Mouse (Mus musculus): ENCODE measurements at regions not wholly inside any gene's neighbourhood (a gene's known extent, or its start where the extent isn't known, plus 50 kb on each side); places are given as distances from the start of the nearest gene placed in this dataset.

DNA sequence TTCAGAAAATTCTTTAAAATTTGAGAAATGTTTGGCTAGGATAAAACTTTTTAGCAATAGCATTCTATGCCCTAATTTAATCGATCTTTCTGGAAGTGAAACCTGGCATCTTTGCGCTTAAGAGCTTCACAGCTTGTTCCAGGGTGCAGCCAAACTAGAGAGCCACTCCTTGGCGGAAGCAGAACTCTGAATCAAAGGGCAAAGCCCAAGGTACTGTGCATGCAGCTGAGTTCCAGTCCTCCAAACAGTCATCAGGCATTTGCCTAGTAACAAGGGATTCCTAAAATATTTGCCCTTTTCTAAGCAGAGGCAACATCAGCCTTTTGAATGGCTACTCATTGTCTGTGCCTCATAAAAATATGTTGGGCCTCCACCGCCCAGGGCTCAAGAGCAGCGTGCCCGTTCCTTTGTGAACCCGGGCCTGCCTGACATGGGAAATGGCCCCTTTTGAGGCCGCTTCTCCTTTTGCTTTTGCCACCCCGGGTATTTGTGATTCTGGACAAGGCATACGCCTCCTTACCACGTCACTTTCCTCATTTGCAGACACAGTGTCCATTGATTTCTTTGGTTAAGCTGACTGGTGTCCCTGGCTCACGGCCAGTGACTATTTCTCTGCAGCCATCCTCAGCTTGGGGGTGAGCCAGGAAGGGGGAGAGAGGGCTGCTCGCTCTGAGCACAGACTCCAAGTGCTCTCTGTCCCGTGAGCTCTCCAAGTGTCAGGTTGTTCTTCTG is 402.2 kb upstream of the Smim15 start:
- in situ Hi-C loops (cut with MboI, MseI), result no loop called here

- in situ Hi-C loops (cut with MboI, MseI), result loop anchor here (10.0 kb wide), 1 partner anchor 315 kb away; no protein-coding TSS in a partner anchor
Measured at GRCm38 (mm10) chr13:107639620-107640019, 404.6 kb upstream of the Smim15 start.

GRCm38 (mm10) chr13:107637269-107637668 is 407.0 kb upstream of the Smim15 start:
- in situ Hi-C loops (cut with MboI, MseI), result loop anchor here (10.0 kb wide), 1 partner anchor 312 kb away; no protein-coding TSS in a partner anchor

DNA sequence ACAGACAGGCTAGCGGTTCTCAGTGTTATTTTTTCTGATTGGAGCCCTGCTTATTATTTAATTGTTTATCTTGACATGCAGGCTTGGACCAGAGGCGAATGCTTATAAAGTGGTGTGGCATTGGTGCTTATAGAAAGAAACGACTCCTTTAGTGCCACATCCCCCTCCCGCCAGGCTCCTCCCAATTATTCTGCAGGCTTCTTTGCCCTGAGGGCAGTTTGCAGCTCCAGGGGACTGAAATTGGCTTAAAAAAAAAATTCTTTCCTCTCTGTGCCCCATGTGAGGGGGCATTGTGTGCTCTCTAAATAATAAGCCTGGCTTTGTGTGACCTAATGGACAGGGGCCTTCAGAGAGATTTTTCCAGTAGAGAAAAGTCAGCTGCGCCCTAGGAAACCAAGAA is 409.1 kb upstream of the Smim15 start:
- in situ Hi-C loops (cut with MboI, MseI), result loop anchor here (10.0 kb wide), 1 partner anchor 310 kb away; no protein-coding TSS in a partner anchor

DNA sequence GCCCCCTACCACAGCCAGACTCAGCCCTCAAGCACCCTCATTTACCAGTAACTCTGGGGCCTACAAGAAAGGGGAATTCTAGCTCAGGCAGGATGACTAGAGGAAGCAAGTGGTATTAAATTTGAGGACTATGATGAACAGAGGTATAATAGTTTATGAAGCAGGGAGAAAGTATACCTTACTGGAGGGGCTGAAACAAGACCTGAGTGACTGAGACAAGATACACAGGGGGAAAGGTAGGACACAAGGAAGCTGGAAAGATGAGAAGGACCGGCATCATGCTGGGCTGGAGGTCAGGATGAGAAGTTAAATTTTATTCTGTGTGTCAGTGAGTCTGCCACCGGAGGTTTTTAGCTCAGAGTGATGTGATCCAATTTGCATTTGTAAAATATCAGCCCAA is 417.2 kb upstream of the Smim15 start:
- in situ Hi-C loops (cut with MboI, MseI), result loop anchor here (10.0 kb wide), 1 partner anchor 1748 kb away; no protein-coding TSS in a partner anchor

- in situ Hi-C loops (cut with MboI, MseI), result loop anchor here (10.0 kb wide), 1 partner anchor 1748 kb away; no protein-coding TSS in a partner anchor
Measured at GRCm38 (mm10) chr13:107626670-107627069, 417.6 kb upstream of the Smim15 start.

DNA sequence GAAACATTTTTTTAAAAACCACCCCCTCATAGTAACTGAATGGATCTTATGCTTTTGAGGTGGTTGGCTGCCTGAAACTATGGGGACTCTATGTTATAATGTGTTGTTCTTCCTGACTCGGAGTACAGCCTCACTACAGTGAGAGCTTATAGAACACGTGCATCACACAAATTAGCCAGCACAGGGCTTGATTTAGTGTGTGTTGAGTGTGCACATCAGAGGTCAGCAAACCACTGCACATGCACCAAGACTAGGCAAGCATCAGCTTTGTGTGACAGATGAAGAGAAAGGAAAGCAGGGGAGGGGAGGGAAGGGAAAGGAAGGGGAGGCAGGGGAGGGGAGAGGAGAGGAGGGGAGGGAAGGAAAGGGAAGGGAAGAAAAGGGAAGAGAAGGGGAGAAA is 422.9 kb upstream of the Smim15 start:
- in situ Hi-C loops (cut with MboI, MseI), result loop anchor here (10.0 kb wide), 1 partner anchor 1753 kb away; no protein-coding TSS in a partner anchor

DNA sequence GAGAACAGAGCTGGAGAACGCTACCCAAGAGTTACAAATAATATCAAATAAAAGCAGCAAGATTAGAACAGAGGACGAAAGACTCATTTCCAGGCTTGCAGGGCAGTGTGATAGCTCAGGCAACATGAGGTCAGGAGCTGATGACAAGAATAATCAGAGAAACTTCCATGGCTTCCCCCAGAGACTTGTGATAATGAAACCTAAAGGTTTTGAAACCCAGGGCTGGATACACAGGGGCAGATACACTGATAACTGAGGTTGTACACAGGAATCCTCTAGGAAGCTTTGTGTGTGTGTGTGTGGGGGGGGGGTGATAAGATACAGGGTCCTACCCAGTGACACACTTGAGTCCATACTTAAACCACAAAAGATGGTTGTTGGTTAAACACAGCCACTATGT is 423.4 kb upstream of the Smim15 start:
- in situ Hi-C loops (cut with MboI, MseI), result loop anchor here (10.0 kb wide), 1 partner anchor 1754 kb away; no protein-coding TSS in a partner anchor

DNA sequence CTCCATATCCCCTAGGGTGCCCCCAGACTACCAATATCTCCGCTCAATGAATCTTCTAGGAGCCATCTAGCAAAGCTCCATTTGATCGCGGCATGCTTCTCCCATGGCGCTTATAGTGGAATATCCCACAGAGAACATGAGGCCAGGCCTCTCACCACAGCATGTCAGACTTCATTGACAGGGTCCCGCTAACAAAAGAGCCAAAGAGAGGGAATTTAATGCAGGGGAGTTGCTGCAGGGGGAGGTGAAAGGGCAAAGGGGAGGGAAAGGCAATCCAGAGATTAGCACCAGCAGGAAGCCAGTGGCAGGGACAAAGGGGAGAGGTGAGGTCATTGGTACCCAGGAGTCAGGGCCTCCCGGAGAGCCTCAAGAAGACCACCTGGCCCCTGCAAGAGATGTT is 424.0 kb upstream of the Smim15 start:
- in situ Hi-C loops (cut with MboI, MseI), result loop anchor here (10.0 kb wide), 1 partner anchor 1755 kb away; no protein-coding TSS in a partner anchor

- in situ Hi-C loops (cut with MboI, MseI), result loop anchor here (10.0 kb wide), 2 partner anchors 95 to 105 kb away; no protein-coding TSS in a partner anchor
Measured at GRCm38 (mm10) chr13:107619430-107619927, 424.8 kb upstream of the Smim15 start.

- in situ Hi-C loops (cut with MboI, MseI), result loop anchor here (10.0 kb wide), 2 partner anchors 94 to 106 kb away; no protein-coding TSS in a partner anchor
Measured at GRCm38 (mm10) chr13:107618796-107619429, 425.3 kb upstream of the Smim15 start.

GRCm38 (mm10) chr13:107618369-107618771 is 425.9 kb upstream of the Smim15 start:
- in situ Hi-C loops (cut with MboI, MseI), result loop anchor here (10.0 kb wide), 2 partner anchors 94 to 106 kb away; no protein-coding TSS in a partner anchor

DNA sequence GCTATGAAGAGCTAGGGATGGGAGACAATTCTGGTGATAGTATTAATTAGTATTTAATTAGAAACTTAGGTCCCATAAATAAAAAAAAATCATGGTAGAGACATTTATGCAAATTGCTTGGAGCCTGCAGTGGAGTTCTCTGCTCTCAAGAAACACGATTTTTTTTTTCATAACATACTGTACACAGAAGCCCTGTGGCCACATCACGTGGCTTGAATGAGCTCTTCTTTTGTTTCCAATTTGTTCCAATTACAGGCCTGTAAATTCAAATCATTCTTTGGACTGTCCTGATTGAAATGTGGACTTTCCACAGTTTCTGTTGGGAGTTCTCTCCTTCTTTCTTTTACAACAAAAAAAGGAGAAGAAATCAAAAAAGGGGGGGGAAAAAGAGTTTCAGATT is 426.7 kb upstream of the Smim15 start:
- in situ Hi-C loops (cut with MboI, MseI), result loop anchor here (10.0 kb wide), 2 partner anchors 93 to 107 kb away; no protein-coding TSS in a partner anchor

- in situ Hi-C loops (cut with MboI, MseI), result loop anchor here (10.0 kb wide), 2 partner anchors 92 to 108 kb away; no protein-coding TSS in a partner anchor
Measured at GRCm38 (mm10) chr13:107616775-107617174, 427.5 kb upstream of the Smim15 start.

- in situ Hi-C loops (cut with MboI, MseI), result no loop called here
Measured at GRCm38 (mm10) chr13:107608996-107609503, 435.2 kb upstream of the Smim15 start.

- in situ Hi-C loops (cut with MboI, MseI), result no loop called here
Measured at GRCm38 (mm10) chr13:107607294-107607693, 437.0 kb upstream of the Smim15 start.

DNA sequence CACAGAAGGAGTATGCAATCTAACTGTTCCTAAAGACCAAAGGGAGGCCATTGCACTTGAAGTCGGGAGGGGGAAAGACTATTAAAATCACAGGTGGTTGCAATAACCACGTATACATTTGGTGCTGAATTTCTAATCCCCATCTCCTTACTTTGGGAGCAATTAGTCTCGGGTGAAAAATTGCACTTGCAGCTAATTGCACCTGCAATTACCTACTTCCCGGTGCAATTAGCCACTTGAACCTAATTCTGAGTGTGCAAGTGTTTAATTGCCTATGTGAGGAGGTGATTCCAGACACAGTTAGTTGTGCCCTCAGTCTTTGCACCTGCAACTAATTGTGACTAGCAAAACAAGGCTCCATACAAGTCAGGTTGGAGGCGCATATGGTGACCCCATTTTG is 442.1 kb upstream of the Smim15 start:
- in situ Hi-C loops (cut with MboI, MseI), result no loop called here

GRCm38 (mm10) chr13:107601132-107601439 is 443.2 kb upstream of the Smim15 start:
- in situ Hi-C loops (cut with MboI, MseI), result no loop called here

DNA sequence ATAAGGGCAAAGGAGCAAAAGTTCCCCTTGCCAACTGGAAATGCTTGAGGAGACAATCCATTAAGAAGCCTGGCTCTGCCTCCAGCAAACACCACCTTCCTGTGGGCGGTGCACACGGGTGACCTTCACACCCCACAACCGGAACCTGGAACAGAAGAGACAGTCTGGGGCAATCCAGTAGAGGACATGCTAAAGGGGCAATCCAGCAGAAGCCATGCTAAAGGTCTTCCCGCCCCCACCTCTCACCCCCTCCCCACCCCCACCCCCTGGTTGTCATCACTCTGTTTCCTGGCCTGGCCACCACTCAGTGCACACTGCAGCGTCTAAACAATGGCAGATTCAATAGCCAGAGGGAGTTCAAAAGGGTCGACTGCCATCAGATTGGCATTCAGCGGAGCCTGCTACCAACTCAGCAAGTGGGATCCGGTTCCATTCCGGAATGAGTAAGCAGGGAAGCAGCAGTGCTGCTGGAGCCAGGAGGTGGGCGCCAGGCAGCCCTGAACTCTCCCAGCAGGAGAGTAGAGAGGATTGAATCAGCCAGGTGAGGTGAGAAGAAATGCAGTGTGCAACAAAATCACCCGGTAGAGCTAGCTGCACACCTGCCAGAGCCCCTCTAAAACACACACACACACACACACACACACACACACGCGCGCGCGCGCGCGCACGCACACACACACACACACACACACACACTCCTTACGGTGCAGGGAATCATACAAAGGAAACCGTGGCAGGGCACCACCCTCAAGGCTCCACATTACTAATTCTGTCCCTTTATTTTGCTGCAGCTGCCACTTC is 443.7 kb upstream of the Smim15 start:
- in situ Hi-C loops (cut with MboI, MseI), result no loop called here

GRCm38 (mm10) chr13:107599094-107599644 is 445.1 kb upstream of the Smim15 start:
- in situ Hi-C loops (cut with MboI, MseI), result no loop called here

- in situ Hi-C loops (cut with MboI, MseI), result no loop called here
Measured at GRCm38 (mm10) chr13:107598391-107598790, 445.9 kb upstream of the Smim15 start.
